Mouse (Mus musculus): ENCODE results near the gene Sergef.

GRCm38 (mm10) chr7:46413959-46414725, 225.5 kb downstream of the Sergef start:
- TF ChIP-seq CTCF (IDR thresholded peaks at IDR 0.05; ENCODE audit: low read depth) (no peak), EP300 (IDR thresholded peaks at IDR 0.05; ENCODE audit: low read depth) (no peak)

All from liver, embryonic 14.5 days (tissue).